Mouse (Mus musculus) thymus, postnatal 14 days (tissue): Measurements from ENCODE around the gene Slc26a3.
"Not testable (repeated sequence)": the region's sequence is repeated elsewhere in the genome, so short reads cannot be mapped to it uniquely, and the experiment has no call there.

Source experiments
- DNase-seq: peaks from one replicate; pipeline ENCODE4 v3.0.0; 2021

Slc26a3 gene

DNA sequence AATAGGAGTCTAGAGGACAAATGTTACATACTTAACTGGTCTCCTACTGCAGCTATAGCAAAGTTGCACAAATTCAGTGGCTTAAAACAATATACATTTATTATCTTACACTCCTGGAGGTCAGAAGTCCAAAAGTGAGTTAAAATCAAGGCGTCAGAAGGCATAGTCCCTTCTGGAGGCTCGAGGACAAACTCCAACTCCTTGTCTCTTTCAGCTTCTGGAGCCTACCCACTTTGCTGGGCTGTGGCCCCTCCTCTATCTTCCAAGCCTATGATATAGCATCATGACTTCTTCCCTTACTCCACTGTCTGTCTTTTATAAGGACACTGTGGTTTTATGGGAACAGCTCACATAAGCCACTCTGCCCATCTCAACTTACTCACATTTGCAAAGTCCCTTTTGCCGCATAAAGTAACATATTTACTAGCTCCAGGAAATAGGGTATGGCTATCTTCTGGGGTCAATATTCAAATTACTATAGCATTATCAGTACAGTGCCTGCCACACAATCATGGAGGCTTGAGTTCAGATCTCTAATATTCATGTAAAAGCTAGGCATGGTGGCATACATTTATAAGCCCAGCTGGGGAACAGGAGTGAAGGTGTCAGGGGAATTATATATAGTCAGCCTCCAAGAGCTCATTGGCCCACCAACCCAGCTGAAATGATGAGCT, 31.4 kb downstream of the Slc26a3 start:
- no peak for DNase-seq

DNA sequence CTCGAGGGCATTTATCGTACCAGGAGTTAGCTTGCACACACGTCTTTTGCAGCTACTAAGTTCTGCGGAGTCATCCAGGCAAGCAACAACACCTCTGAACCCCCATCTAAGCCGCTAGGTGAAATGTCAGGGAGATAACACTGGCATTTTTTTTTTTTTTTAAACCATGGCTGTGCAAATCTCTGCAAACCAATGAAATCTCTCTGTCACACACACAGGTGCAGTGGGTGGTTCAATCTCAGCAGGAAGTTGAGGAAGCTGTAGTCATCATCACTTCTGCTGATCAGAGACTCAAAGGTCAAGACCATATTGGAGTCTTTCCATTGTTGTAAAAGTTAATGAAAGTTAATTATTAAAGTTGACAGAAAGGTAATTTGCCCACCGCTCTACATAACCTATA, 47.1 kb downstream of the Slc26a3 start:
- DNase-seq = no peak

DNA sequence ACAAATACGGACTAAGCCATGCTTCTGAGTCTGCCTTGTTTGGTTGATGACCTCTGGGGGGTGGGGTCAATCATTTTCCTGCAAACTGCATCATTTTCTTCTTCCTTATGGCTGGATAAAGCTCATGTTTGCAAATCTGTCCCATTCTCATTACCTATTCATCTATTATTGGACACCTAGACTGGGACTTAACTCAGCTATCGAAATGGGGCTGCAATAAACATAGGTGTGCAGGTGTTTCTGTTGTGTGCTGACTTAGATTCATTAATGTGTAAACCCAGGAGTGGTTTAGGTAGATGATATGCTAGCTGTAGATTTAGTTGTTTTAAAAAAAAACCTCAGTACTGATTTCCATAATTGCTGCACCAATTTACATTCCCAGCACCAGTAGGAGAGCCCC, 48.9 kb downstream of the Slc26a3 start:
- DNase-seq = no peak

DNA sequence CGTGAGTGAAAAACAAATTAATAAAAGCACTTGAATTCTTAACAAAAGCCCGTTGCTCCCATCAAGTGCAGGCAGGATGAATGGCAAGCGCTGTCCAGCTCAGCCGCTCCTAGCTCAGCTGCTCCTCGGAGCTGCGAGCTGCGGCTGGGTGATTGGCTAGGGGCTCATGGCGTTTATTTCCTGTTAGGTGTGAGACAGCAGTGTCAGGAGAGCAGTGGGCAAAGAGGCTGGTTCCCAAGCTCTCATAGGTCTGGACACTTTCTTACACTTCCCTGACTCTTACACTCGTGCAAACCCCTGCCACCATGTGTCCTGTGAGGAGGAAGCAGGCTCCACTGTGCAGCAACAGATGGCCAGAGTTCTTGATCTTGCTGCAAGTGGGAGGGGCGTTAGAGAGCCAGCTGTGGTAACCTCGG, 53.5 kb downstream of the Slc26a3 start:
- DNase-seq = peak; percentile 12

DNA sequence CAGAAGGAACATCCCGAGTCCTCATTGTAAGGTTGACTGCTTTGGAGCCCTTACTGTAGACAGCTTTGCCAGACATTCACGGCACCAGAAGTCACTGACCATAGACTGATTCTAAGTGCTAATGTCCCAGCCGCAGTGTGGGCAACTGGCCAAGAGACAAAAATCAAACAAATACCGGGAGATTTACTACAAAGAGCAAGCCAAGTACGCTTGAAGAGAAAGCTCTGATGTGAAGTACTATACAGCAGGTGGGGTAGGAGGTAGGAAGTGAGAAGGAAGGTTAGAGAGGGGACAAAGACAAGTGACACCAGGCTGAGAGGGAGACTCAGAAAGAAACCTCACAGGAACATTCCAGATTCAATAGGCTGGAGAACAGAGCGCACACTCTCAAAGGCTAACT, 54.2 kb downstream of the Slc26a3 start:
- no peak for DNase-seq

DNA sequence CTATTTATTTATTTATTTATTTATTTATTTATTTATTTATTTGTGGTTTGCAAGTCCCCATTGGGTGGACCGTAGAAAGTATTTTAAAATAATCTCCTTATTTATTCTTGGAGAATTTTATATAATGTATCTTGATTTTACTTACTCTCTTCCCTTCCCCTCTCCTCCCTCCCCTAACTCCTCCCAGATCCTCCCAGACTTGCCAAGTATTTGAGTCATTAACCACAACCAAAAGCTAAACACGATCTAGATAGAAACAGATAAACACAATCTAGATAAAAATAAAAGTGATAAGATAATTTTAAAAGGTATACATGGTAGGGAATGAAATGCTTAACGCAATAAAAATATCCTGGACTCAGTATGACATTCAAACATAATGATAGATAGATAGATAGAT, 58.7 kb downstream of the Slc26a3 start:
- DNase-seq = no peak

DNA sequence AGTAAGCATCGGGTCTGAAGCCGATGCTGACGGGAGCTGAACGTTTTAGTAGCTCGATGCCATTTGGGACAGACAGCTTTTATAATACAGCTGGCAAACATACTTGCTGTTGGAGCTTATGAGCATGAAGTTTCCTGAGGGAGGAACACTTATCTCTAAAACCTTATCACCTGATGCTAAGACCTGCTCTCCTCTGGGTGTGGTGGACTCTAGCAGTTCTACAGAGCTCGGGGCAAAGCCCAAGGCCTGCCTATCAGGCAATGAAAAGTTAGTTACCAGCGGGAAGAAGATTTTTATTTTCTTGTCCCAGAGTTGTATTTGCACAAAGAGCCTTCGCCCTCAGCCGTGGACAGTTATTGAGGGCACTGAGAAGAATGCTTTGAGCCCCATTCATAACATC, 65.6 kb downstream of the Slc26a3 start:
- no peak for DNase-seq

DNA sequence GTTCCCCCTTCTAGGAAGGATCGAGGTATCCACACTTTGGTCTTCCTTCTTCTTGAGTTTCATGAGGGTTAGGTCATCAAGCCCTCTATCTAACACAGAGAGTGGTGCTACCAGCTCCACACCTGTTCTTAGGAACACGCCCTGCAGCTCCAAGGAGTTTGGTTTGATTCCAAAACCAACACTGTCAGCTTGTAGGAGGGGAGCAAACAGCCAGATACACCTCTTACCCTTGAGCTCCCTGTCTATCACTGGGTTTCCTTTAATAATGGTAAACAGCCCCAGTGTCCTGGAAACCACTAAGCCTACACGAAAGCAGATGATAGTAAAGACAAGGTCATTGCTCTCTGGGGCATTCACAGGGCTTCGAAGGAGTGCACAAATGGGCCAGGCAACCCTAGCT, 67.8 kb downstream of the Slc26a3 start:
- no peak for DNase-seq

DNA sequence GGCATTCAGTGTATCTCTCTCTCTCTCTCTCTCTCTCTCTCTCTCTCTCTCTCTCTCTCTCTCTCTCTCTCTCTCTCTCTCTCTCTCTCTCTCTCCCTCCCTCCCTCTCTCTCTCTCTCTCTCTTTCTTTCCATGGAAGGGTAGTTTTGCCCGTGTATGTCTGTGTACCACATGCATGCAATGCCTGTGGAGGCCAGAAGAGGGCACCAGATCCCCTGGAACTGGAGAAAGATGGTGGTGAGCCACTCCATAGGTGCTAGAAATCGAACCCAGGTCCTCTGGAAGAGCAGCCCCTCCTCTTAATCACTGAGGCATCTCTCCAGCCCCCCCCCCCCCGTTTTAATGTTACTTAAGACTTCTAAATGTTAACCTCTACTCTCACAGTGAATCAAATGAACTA, 69.6 kb downstream of the Slc26a3 start:
- DNase-seq = peak; percentile 24

DNA sequence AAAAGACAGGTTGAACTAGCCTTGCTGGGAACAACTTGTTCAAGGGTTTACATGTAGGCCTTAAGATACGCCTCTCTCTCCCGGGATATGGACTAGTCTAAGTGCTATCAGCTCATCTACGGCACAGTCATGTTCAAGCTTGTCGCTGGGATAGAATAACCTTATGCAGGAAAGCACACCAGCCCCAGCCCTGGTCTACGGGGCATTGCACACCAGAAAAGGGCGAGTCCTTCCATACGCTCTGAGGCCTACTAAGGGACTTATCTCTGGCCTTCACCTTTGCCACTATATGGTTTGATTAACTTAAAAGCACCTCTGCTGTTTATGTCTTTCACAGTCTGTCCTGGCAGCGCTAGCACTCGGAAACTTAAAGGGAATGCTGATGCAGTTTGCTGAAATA, 70.7 kb downstream of the Slc26a3 start:
- DNase-seq = no peak

DNA sequence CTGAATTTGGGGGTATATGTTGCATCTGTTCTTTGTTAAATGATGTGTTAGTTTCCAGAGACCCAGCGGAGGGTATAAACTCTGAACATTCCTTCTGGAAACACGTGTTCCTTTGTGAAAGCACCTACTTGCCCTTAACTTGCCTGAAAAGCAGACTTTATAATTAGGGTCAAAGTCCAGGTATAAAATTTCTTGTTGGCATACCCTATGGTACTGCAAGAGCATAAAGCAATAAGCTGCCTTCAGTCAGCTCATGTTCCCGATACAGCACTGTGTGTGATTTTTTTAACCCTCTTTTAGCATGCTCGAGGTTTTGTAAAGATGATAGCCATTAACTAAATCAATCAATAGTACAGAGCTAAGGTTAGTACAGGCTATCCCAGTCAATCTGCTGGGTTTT, 71.9 kb downstream of the Slc26a3 start:
- no peak for DNase-seq

DNA sequence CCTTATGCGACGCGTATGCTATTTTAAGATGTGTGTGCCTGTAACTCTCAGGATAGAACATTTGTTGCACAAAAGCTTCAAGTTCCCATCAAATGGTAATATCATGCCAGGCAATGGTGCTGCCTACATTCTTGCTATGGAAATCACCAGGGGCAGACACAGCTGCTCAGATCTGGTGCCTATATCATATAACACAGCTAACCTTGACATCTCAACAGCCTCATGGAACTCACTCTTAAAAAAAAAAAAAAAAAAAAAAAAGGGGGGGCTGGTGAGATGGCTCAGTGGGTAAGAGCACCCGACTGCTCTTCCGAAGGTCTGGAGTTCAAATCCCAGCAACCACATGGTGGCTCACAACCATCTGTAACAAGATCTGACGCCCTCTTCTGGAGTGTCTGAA, 87.5 kb downstream of the Slc26a3 start:
- not testable (repeated sequence) for DNase-seq

DNA sequence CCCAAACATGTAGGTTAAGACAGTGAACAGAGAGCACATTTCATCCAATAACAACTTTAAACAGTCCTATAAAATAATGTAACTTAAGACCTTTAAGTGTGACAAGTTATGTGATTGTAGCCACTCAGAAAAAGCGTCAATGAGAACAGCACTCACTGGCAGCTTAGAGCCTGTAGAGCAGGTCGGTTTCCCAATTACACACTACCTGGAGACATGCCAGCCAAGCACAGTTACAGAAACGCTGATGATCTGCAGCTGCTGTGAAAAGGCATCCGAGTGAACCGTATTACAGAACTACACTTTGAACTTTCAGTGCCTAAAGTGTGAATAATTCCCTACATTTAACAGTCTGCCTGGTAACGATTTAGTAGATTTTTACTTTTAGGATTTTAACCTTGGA, 95.8 kb downstream of the Slc26a3 start:
- DNase-seq = no peak

DNA sequence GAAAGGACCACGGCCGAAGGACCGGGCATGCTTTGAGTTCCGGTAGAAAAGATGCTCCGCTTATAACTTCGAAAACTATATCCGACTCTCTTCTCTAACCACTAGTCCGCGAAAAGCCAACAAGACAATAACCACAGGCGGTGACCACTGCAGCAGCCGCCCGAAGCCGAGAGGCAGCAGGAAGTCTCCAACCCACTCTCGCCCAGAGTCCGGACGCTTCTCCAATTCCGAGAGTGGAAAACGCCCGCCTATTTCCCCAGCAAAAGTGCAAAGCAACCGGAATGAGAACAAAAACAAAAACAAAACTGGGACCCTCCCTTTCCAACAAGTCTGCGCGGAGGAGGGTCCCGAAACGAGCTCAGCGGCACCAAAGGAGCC, 108.3 kb downstream of the Slc26a3 start:
- DNase-seq = no peak

DNA sequence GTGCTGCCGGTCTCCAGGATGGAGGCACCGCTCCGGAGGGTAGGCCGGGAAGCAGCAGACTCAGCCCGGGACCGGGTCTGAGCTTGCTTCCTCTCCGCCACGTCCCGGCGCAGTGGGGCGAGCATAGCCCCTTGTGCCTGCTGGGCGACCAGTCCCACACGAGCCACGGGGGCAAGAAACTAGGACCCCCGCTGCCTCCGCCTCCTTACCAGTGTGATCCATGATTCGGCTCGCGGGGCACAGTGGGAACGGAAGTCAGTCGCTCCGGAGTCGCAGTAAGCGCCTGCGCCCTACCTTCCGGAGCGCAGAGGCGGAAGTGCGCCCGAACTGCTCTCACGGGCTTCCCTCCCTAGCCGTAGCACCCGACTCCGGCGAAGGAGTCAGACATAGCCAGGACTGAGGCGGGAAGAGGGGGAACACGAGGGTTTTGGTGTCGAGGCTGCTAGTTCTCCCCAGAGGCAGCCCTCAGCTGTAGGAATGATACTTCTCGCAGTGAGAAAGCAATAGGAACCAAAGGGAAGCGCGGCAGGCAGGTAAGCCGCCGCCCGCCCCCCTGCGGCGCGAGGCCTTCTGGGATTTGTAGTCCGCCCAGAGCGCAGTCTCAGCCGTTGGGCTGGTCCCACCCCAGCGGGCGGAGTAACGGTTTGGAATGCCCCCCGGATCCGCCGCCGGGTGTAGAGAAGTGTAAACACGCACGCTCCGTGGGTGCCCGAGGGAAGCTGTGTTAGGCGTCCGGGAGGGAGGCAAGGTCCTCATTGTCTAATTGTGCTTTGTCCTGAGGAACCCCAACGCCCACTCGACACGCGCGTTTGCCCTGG, 108.9 kb downstream of the Slc26a3 start, which contains the start of gene Cbll1:
TSS of gene Cbll1 (minus strand) at position 303 of the 818 bp plus-strand sequence.
- peak; percentile 97 for DNase-seq

DNA sequence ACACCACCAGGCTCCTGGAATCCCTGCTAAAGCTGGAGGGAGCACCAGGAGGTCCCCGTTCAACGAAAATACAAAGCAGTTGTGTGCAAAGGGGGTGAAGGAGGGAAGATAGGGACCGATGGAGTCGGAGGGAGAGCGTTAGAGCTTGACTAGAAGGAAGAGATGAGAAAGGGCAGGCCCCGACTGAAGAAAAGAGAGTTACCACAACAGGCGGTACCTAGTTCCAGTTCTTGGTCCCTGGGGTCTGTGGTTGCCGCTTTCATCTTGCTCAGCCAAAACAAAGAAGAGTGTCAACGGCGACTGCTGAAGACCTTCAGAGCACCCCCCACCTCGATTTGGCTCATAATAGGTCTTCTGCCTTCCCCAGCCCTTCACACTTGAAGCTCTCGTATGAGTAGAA, 109.5 kb downstream of the Slc26a3 start:
- DNase-seq = no peak

DNA sequence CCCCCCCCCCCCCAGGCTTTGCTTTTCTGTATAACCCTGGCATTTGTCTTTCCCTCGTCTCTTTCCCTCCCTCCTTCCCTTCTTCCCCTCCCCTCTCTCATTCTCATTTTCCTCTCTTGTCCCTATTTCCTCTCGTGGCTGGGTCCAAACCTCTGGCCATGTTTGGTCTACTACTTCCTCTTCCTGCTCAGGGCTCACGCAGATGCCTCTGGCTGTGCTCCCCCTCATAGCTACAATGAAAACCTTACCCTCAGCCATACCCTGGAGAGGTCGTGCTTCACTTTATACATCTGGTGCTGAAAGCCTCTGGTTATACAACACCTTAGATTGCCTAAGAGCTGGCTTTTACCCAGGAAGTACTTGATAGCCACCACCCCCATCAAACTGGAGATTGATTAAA, 110.6 kb downstream of the Slc26a3 start:
- DNase-seq = no peak

DNA sequence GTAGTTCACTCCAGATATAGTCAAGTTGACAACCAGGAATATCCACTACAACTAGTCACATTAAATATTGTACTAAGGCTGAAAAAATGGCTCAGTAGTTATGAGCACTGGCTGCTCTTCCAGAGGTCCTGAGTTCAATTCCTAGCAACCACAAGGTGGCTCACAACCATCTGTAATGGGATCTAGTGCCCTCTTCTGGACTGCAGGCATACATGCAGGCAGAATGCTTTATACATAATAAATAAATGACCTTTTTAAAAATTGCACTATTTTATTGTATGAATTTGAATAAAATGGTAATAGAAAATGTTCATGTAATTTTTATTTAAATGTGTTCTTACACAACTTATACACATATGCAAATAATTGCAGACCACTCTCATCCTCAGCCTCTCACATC, 112.5 kb downstream of the Slc26a3 start:
- DNase-seq = no peak

DNA sequence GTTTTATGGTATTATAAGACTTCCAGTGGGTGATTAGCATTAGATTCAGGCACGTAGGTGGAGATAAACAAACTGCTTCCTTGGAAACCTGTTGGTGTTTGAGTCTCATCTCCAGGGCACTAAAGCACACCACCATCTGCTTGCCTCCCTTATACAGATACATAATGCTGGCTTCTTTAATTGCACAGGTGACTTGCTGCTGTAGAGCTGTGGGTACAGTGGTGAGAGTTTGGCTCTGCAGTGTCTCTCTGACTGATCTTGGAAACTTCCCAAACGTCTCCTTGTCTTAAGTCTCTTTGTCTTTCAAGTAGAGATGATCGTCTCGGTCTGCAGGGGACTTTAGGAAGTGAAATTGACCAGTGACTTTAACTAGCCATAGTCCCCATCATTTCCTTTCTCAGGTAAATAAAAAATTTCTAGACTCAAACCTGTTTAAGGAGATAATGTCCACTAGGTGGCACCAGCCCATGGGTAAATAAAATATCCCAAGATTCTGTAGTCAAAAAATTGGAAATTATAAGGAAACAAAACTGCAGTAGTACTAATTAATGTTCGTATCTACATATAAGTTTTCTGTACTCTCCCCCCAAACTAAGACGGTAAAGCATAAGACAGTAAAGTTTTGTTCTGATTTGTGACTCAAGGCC, 117.2 kb downstream of the Slc26a3 start:
- peak; percentile 18 for DNase-seq

DNA sequence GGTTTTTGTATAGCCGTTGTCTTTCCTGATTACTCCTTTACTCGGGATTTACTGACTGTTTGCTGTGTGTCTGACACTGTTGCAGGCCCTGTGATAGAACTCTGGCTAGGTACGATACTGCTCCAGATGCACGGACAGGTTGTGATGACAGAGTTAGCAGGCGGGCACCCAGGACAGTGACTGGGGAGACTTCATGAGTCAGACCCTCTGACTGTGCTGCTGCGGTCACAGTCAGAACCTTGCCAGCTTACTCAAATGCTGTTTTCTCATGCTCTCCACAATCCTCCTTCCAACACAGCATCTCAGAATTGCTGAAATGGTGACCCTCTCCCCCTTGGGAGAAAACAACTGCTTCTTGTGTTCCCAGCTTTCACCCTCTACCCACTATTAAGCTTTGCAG, 117.8 kb downstream of the Slc26a3 start:
- DNase-seq = no peak

DNA sequence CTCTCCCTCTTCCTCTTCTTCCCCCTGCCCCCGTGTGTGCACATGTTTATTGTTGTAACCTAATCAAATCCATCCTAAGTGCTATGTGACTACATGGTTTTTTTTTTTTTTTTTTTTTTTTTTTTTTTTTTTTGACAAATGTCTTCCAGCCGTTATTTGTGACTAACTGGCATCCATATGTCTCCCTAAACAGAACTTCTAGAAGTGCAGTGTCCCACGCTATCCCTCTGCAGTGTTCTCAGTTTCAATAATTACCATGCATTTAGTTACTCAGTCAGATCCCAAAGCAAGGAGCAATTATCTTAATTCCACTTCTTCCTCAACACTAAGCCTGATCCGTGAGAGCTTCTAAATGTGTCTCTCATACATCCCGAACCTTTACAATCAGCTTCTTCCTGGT, 120.5 kb downstream of the Slc26a3 start:
- no peak for DNase-seq

DNA sequence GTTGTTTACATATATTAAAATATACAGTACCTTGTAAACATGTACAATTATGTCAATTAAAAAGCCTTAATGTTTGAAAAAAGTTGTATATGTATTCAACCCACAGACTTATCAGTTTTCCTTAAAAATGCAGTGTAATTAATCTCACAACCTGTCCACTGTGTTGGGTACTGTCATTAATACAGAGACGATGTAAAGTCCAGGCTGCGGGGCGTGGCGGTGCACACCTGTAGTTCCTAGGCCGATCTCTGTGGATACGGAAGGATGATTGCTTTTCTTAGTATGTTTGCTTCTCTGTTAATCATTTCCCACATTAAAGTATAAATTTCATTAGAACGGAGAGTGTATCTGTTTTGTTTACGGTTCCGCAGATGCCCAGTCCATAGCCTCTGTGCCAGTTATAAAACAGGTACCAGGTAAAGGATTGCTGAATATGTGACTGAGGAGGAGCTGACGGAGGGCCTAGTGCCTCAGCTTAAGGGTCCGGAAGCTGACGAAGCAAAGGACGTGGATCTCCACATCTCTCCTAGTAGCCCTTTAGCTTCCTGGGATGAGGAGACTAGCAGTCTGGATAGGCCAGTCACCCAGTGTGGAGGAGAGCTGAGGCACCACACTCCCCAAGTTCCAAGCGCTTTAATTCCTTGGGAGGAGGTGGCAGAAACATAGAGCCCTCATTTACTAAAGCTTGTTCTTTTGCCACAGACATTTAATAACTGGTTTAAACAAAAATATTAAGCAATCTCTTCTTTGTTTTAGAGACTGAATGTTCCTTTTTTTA, 122.2 kb downstream of the Slc26a3 start:
- no peak for DNase-seq
